Mouse (Mus musculus) heart, adult 2 months (tissue): ENCODE data around the gene Ablim2.

Source experiments
- CTCF ChIP-seq: fragments of 200-600 bp; IDR thresholded peaks from 2 replicates; pipeline ENCODE4 v1.8.1; 2022; ENCODE audit warnings: antibody characterized with exemption, mild to moderate bottlenecking, moderate library complexity
- POLR2A ChIP-seq: fragments of 200-500 bp; IDR thresholded peaks from 2 replicates; pipeline ENCODE4 v1.6.1; 2011; ENCODE audit warnings: mild to moderate bottlenecking, low read depth, low read length, control low read depth; ENCODE audit not compliant: insufficient read depth

- no peak for TF ChIP-seq CTCF
- no peak for TF ChIP-seq POLR2A
Observed at GRCm38 (mm10) chr5:35884689-35885088, 127.0 kb downstream of the Ablim2 start.
